Mouse (Mus musculus) stomach, postnatal 0 days (tissue): ENCODE results near the gene Agtpbp1. TPM values are rescaled to one million over a fixed set of nuclear protein-coding genes. Genes with fewer than 3 reads are reported as not detected.

Experiments used
- ATAC-seq: fragments of 200-750 bp; cut with Nextera tagmentation; 2 replicates; pipeline ENCODE4 v1.8.0; 2017; ENCODE audit not compliant: low FRiP score, low TSS enrichment
- DNase-seq: peaks from one replicate; pipeline ENCODE4 v3.0.0-alpha.2; 2016; ENCODE audit warnings: low spot score
- H3K27ac ChIP-seq: fragments of 300-500 bp; sonication (generic); replicated peaks from 2 replicates; pipeline ENCODE4 v1.5.1; 2014; ENCODE audit warnings: mild to moderate bottlenecking, control low read depth
- H3K27me3 ChIP-seq: fragments of 300-500 bp; sonication (generic); 2 replicates; pipeline ENCODE4 v1.6.1; 2014; ENCODE audit warnings: low read length; ENCODE audit not compliant: control insufficient read depth, insufficient read depth
- H3K36me3 ChIP-seq: fragments of 300-500 bp; sonication (generic); 2 replicates; pipeline ENCODE4 v1.6.1; 2014; ENCODE audit warnings: low read length, mixed read lengths; ENCODE audit not compliant: control insufficient read depth, insufficient read depth
- H3K4me1 ChIP-seq: fragments of 300-500 bp; sonication (generic); replicated peaks from 2 replicates; pipeline ENCODE4 v1.6.1; 2014; ENCODE audit warnings: antibody characterized with exemption; ENCODE audit not compliant: control insufficient read depth, insufficient read depth
- H3K4me2 ChIP-seq: fragments of 300-500 bp; sonication (generic); replicated peaks from 2 replicates; pipeline ENCODE4 v1.6.1; 2014; ENCODE audit warnings: low read depth, mild to moderate bottlenecking, control low read depth, moderate library complexity
- H3K4me3 ChIP-seq: fragments of 300-500 bp; sonication (generic); 2 replicates; pipeline ENCODE4 v1.5.1; 2014; ENCODE audit warnings: low read depth, low read length, control low read depth
- H3K9ac ChIP-seq: fragments of 300-500 bp; sonication (generic); 2 replicates; pipeline ENCODE4 v1.6.1; 2014; ENCODE audit warnings: mild to moderate bottlenecking, low read length, control low read depth, mixed read lengths
- H3K9me3 ChIP-seq: fragments of 300-500 bp; sonication (generic); 2 replicates; pipeline ENCODE4 v1.6.1; 2016; ENCODE audit warnings: low read length; ENCODE audit not compliant: control insufficient read depth
- CTCF ChIP-seq: IDR thresholded peaks from 2 replicates; pipeline ENCODE4 v1.5.1; 2016; ENCODE audit warnings: antibody characterized with exemption, low read depth, mild to moderate bottlenecking, moderate library complexity
- EP300 ChIP-seq: optimal IDR thresholded peaks from 2 replicates; pipeline ENCODE3; 2016; ENCODE audit warnings: antibody characterized with exemption
- WGBS: fragments of 180-500 bp; shearing (Covaris S2); extraction: QIAGEN DNeasy Blood & Tissue Kit; methylation state at CpG from one replicate; pipeline ENCODE4 v1.1.7; 2014; 5-methylcytosine and 5-hydroxymethylcytosine counted together
- polyA plus RNA-seq: library from polyadenylated mRNA; unstranded; fragments of >200 nt; fragmentation: Nextera tagmentation; extraction: Ambion mirVana; gene quantifications from 2 replicates; pipeline ENCODE4 v1.2.1, GENCODE M21; 2015

Gene Agtpbp1
- polyA plus RNA-seq, 1 experiment from 2014 or later = 12.4 TPM

- no peak for ATAC-seq
- no peak overlapping the region for H3K4me2 ChIP-seq
- no peak overlapping the region for H3K9ac ChIP-seq
- no peak overlapping the region for H3K27ac ChIP-seq
- peaks cover 2% of the 10 kb centered on the region; the same call in 1 of the 2 replicates for H3K4me1 ChIP-seq
- H3K4me3 ChIP-seq = no peak overlapping the region
- TF ChIP-seq EP300 (no peak), CTCF (no peak)
- 75% methylated on average over 10 of the region's 10 CpGs for WGBS
- H3K27me3 ChIP-seq = no peaks in the 10 kb centered on the region
- no peaks in the 10 kb centered on the region for H3K9me3 ChIP-seq
- no peak for DNase-seq
- H3K36me3 ChIP-seq = no peaks in the 10 kb centered on the region
These were observed 134.2 kb downstream of the Agtpbp1 start for GRCm38 (mm10) chr13:59450840-59451239.

DNA sequence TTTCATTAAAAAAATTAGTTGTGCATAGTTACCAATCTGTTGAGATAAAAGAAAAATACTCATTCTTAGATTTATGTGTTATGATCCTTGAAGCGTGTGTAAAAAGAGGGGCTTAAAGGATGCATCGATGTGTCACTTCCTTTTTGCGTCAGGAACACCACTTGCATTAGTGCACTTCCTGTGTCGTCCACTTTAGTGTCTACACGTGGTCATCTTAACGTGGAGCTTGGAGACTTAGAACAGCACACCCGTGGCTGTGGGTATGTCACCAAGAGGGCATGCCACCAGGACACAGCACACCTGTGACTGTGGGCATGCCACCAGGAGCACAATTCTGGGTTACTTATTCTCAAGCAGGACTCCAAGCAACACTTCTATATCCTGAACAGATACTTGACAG, 137.9 kb downstream of the Agtpbp1 start:
- no peak for TF ChIP-seq EP300
- no peaks in the 10 kb centered on the region for H3K4me1 ChIP-seq
- no peak overlapping the region for H3K4me3 ChIP-seq
- no peak overlapping the region for H3K4me2 ChIP-seq
- no peaks in the 10 kb centered on the region for H3K9me3 ChIP-seq
- H3K27ac ChIP-seq = no peak overlapping the region
- DNase-seq = no peak
- H3K36me3 ChIP-seq = no peaks in the 10 kb centered on the region
- no peaks in the 10 kb centered on the region for H3K27me3 ChIP-seq
- no peak overlapping the region for H3K9ac ChIP-seq
- WGBS = 72% methylated on average over 7 of the region's 7 CpGs
- ATAC-seq = no peak

DNA sequence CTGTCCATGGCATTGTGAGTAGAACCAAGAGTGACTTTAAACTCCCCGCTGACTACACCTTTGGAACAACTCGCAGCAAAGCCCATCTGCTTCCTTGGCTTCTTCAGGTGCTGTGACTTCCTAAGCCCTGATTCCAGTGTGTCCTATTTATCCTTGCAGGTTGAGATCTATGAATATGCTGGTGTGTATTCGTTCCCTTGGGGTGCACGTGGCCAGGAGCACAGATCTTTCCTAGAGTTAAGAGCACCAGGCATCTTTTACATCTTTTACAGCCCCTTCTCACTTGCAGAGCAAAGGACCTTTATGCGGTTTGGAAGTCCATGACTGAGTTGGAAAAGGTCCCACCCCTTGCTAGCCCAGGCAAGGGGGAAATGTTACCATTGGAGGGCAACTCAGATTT, 139.8 kb downstream of the Agtpbp1 start:
- no peak overlapping the region for H3K4me2 ChIP-seq
- no peaks in the 10 kb centered on the region for H3K9me3 ChIP-seq
- no peaks in the 10 kb centered on the region for H3K27me3 ChIP-seq
- ATAC-seq = no peak
- DNase-seq = no peak
- WGBS = 85% methylated on average over 5 of the region's 5 CpGs
- H3K4me3 ChIP-seq = no peak overlapping the region
- TF ChIP-seq EP300 (no peak), CTCF (no peak)
- H3K4me1 ChIP-seq = no peaks in the 10 kb centered on the region
- no peak overlapping the region for H3K9ac ChIP-seq
- H3K36me3 ChIP-seq = no peaks in the 10 kb centered on the region
- no peak overlapping the region for H3K27ac ChIP-seq

DNA sequence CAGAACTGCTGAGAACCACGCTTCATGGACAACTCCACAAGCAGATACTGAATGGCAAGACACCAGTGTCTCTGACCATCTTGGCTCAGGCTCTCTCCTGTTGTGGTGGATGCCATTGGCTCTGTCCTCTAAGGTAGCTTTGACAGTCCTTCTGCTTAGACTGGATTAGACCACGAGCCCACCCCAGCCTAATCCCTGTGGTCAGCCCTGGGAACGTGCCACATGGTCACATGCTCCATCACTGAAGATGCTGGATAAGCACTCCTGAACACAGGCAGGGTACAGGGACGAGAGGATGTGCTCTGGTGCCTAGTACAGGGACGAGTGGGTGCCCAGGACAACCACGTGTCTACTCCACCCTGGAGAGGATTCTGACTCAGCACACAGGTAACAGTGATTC, 140.7 kb downstream of the Agtpbp1 start:
- H3K27ac ChIP-seq = no peak overlapping the region
- no peaks in the 10 kb centered on the region for H3K27me3 ChIP-seq
- DNase-seq = no peak
- no peak overlapping the region for H3K4me2 ChIP-seq
- no peak overlapping the region for H3K4me3 ChIP-seq
- no peak overlapping the region for H3K9ac ChIP-seq
- WGBS = 86% methylated on average over 6 of the region's 6 CpGs
- no peaks in the 10 kb centered on the region for H3K36me3 ChIP-seq
- no peak for ATAC-seq
- TF ChIP-seq EP300 (no peak), CTCF (no peak)
- no peaks in the 10 kb centered on the region for H3K9me3 ChIP-seq
- no peaks in the 10 kb centered on the region for H3K4me1 ChIP-seq

DNA sequence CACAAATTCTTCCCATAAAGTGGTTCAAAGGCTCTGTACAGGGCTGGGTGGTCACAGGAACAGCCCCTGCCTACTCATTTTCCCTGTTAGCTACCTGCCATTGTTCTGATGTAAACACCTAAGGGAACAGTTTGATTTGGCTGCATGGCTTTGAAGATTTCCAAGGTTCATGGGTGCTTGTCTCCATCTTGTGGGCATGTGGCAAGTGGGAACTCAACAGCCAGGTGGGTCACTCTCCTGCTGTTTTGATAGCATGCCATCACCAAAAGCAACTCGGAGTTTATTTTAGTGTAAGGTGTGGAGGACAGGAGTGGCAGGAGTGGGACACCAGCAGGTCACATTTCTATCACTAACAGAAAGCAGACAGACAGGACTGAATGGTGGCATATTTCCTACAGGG, 145.3 kb downstream of the Agtpbp1 start:
- 59% methylated on average over 1 of the region's 1 CpGs for WGBS
- Histone ChIP-seq H3K4me3 (no peak overlapping the region), H3K4me2 (no peak overlapping the region), H3K9ac (no peak overlapping the region), H3K4me1 (no peaks in the 10 kb centered on the region), H3K36me3 (no peaks in the 10 kb centered on the region), H3K27ac (no peak overlapping the region), H3K27me3 (no peaks in the 10 kb centered on the region), H3K9me3 (no peaks in the 10 kb centered on the region)
- DNase-seq = no peak
- TF ChIP-seq CTCF (peak; percentile 41), EP300 (no peak)
- no peak for ATAC-seq

GRCm38 (mm10) chr13:59434554-59434953, 150.5 kb downstream of the Agtpbp1 start:
- H3K9me3 ChIP-seq = no peaks in the 10 kb centered on the region
- H3K27ac ChIP-seq = no peak overlapping the region
- no peak overlapping the region for H3K4me3 ChIP-seq
- H3K4me2 ChIP-seq = no peak overlapping the region
- H3K27me3 ChIP-seq = no peaks in the 10 kb centered on the region
- no peak for ATAC-seq
- TF ChIP-seq EP300 (no peak), CTCF (peak; percentile 60)
- H3K4me1 ChIP-seq = no peaks in the 10 kb centered on the region
- no peak overlapping the region for H3K9ac ChIP-seq
- WGBS = 100% methylated on average over 1 of the region's 1 CpGs
- no peaks in the 10 kb centered on the region for H3K36me3 ChIP-seq
- no peak for DNase-seq
